Mouse (Mus musculus) ES-Bruce4 (cell line): ENCODE data around the gene Olfr1136. TPM values are rescaled to one million over a fixed set of nuclear protein-coding genes. Genes with fewer than 3 reads are reported as not detected.

Experiments
- H3K27ac ChIP-seq: 2 replicates; pipeline ENCODE4 v1.5.1; 2012; ENCODE audit warnings: low read length, inconsistent platforms; ENCODE audit not compliant: insufficient read depth
- H3K27me3 ChIP-seq: 2 replicates; pipeline ENCODE4 v1.6.1; 2012; ENCODE audit warnings: mild to moderate bottlenecking, low read length, inconsistent platforms; ENCODE audit not compliant: control insufficient read depth, poor library complexity, insufficient read depth, severe bottlenecking
- H3K36me3 ChIP-seq: 2 replicates; pipeline ENCODE4 v1.6.1; 2012; ENCODE audit warnings: inconsistent platforms, mild to moderate bottlenecking, low read length, moderate library complexity; ENCODE audit not compliant: control insufficient read depth, poor library complexity, insufficient read depth, severe bottlenecking
- H3K4me1 ChIP-seq: one replicate; pipeline ENCODE4 v1.8.1; 2011; ENCODE audit warnings: low read length; ENCODE audit not compliant: control insufficient read depth, insufficient read depth
- H3K4me3 ChIP-seq: 2 replicates; pipeline ENCODE4 v1.5.1; 2011; ENCODE audit warnings: low read depth, mild to moderate bottlenecking, low read length
- H3K9ac ChIP-seq: 2 replicates; pipeline ENCODE4 v1.6.1; 2012; ENCODE audit warnings: low read depth, mild to moderate bottlenecking, inconsistent platforms; ENCODE audit not compliant: poor library complexity, severe bottlenecking
- H3K9me3 ChIP-seq: replicated peaks from 2 replicates; pipeline ENCODE4 v1.6.1; 2012; ENCODE audit warnings: mild to moderate bottlenecking, low read length, inconsistent platforms; ENCODE audit not compliant: control insufficient read depth, poor library complexity, insufficient read depth, severe bottlenecking
- CTCF ChIP-seq: IDR thresholded peaks from one replicate; pipeline ENCODE4 v1.8.1; 2011; ENCODE audit warnings: low read depth, low read length
- EP300 ChIP-seq: IDR thresholded peaks from 2 replicates; pipeline ENCODE4 v1.6.1; 2011; ENCODE audit warnings: low read depth, low read length; ENCODE audit not compliant: insufficient read depth
- POLR2A ChIP-seq: IDR thresholded peaks from one replicate; pipeline ENCODE4 v1.8.1; 2011; ENCODE audit warnings: low read length; ENCODE audit not compliant: insufficient read depth
- polyA plus RNA-seq: library from polyadenylated mRNA; stranded (reverse); fragments of >200 nt; gene quantifications from 2 replicates; pipeline ENCODE4 v1.2.4, GENCODE M21; 2011; ENCODE audit warnings: low read depth; ENCODE audit not compliant: missing spikeins, insufficient read depth, insufficient read length

Olfr1136 gene
- not detected in 2 replicates for polyA plus RNA-seq

DNA sequence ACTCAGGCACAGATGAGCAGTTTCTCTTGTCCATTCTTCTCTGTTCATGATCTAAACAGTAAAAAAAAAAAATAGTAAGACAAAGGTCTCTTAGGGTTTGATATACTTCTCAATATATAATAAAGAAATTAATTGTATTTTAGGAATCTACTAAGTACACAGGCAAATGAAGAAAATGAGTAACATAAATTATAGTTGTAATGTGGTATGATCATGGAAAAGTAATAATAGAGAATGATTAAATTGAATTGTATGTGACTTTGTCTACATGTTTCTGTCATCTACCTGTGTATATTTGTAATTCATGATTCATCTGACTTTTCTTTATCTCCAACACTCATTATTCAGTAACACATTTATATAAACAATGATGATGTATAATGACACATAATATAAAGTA lies at the start of gene Olfr1136:
Gene Olfr1136, minus strand, starts transcription at position 101 of the 400 bp plus-strand sequence.
- Histone ChIP-seq H3K4me1 (no peaks in the 10 kb centered on the region), H3K9ac (no peak within 1 kb of the TSS), H3K9me3 (no peaks in the 10 kb centered on the region), H3K4me3 (no peak within 1 kb of the TSS), H3K27me3 (no peaks in the 10 kb centered on the region), H3K36me3 (no peaks in the 10 kb centered on the region), H3K27ac (no peak within 1 kb of the TSS)
- no peak for TF ChIP-seq EP300
- TF ChIP-seq POLR2A, result no peak
- TF ChIP-seq CTCF, result no peak

DNA sequence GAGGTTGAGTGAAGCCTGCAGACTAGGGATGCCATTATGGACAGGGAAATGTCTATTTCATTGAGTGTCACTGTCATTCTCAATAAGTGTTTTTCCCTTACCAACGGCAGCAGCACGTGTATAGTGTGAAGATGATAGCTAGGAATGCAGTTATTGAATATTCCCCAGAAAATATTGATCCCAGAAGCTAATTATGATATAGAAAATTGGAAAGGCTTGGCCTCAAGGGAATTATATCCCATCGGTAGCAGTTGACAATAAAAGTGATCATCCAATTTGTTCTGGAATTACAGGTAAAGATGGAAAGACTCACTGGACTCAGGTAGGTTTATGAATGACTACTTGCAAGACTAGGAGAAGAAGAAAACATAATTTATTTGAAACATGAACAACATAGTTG lies 49.7 kb upstream of the Olfr1136 start, which contains the start of gene Olfr1140:
Gene Olfr1140, plus strand, starts transcription at position 301 of the 400 bp plus-strand sequence.
- H3K27ac ChIP-seq, result no peak within 1 kb of the TSS
- H3K27me3 ChIP-seq, result no peaks in the 10 kb centered on the region
- H3K4me1 ChIP-seq, result no peaks in the 10 kb centered on the region
- no peaks in the 10 kb centered on the region for H3K36me3 ChIP-seq
- H3K9me3 ChIP-seq, result no peaks in the 10 kb centered on the region
- H3K9ac ChIP-seq, result no peak within 1 kb of the TSS
- TF ChIP-seq CTCF, result no peak
- TF ChIP-seq EP300, result no peak
- H3K4me3 ChIP-seq, result no peak within 1 kb of the TSS

DNA sequence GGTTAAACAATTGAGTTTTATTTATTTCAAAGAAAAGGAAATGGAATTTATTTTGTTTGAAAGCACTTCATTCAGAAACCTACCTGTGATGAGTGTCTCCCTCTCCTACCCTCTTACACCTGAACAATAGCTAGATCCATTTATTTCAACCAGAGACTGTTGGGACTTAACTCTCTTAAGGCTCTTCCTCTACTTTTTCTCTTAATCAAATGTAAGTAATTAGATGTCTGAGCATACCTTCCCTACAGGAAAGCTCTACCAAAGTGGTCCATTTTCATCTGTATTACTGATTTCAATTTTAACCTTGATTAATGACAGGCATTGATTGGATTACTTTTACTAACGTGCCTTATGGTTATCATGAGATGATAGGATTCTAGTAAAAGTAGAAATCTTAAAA lies 46.1 kb upstream of the Olfr1136 start, which contains the start of gene Olfr1138:
Gene Olfr1138, minus strand, starts transcription at position 101 of the 400 bp plus-strand sequence.
- no peaks in the 10 kb centered on the region for H3K4me1 ChIP-seq
- no peaks in the 10 kb centered on the region for H3K27me3 ChIP-seq
- no peaks in the 10 kb centered on the region for H3K36me3 ChIP-seq
- H3K9ac ChIP-seq, result no peak within 1 kb of the TSS
- no peak within 1 kb of the TSS for H3K4me3 ChIP-seq
- no peak for TF ChIP-seq POLR2A
- TF ChIP-seq EP300, result no peak
- no peak for TF ChIP-seq CTCF
- H3K27ac ChIP-seq, result no peak within 1 kb of the TSS
- no peaks in the 10 kb centered on the region for H3K9me3 ChIP-seq

DNA sequence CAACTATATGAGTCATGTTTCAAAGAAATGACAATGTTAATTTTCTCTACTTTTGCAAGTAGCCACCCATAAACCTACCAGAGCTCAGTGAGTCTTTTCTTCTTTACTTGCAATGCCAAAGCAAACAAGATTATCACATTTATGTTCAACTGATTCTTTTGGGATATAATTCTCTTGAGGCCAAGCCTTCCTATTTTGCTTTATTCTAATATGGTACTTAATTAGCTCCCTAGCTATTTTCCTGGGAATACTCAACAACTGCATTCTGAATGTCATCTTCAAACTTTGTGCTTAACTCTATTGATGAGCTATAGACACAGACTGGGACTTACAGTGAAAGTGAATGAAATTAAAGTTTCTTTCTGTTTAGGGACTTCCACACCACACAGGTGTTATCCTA lies 19.3 kb upstream of the Olfr1136 start, which contains the start of gene Olfr1137:
Gene Olfr1137, minus strand, starts transcription at position 101 of the 400 bp plus-strand sequence.
- Histone ChIP-seq H3K36me3 (no peaks in the 10 kb centered on the region), H3K27me3 (no peaks in the 10 kb centered on the region)

DNA sequence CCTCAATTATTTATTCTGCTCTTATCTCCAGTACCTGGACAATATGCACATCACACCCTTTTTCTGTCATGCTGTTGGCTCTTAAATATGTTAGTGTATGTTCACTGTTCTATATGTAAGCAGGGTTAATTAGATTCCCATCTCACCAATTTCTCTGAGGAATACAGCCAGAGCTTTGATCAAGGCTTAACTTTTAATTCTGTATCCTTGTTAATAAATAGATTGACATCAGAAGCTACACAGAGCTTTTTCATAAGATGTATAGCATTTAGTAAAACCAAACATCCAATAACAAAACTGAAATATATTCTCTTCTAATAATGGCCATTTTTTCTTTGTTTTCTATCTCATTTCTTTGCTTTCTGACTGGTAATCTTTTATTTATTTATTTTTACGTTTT lies 20.2 kb downstream of the Olfr1136 start, which contains the start of gene Olfr1135:
Gene Olfr1135, minus strand, starts transcription at position 101 of the 400 bp plus-strand sequence.
- H3K4me3 ChIP-seq, result no peak within 1 kb of the TSS
- H3K9ac ChIP-seq, result no peak within 1 kb of the TSS
- H3K27me3 ChIP-seq, result no peaks in the 10 kb centered on the region
- TF ChIP-seq EP300 (no peak), POLR2A (no peak), CTCF (no peak)
- no peaks in the 10 kb centered on the region for H3K9me3 ChIP-seq
- no peak within 1 kb of the TSS for H3K27ac ChIP-seq
- no peaks in the 10 kb centered on the region for H3K4me1 ChIP-seq
- no peaks in the 10 kb centered on the region for H3K36me3 ChIP-seq

More for the DNA sequence above, 19.3 kb upstream of the Olfr1136 start, which contains the start of gene Olfr1137:
- H3K9me3 ChIP-seq, result no peaks in the 10 kb centered on the region
- no peak within 1 kb of the TSS for H3K4me3 ChIP-seq
- H3K4me1 ChIP-seq, result no peaks in the 10 kb centered on the region
- H3K27ac ChIP-seq, result no peak within 1 kb of the TSS
- no peak within 1 kb of the TSS for H3K9ac ChIP-seq
- no peak for TF ChIP-seq EP300
- TF ChIP-seq CTCF, result no peak
- TF ChIP-seq POLR2A, result no peak

DNA sequence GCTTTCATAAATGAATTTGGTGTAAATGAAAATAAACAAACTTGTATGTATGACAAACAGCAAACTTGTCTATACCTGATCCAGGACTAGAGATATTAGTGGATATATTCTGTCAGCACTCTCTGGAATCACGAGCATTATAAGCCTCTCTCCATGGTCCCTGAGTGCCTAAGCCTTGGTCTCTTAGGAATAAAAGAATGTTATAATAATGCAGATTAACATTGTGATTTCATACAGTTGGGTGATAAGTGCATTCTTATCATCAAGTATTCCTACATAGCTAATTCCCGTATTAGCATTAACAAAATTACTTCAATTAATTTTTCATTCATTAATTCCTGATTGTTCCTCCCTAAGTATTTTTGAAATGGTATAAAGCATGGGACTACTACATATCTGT lies 35.4 kb downstream of the Olfr1136 start, which contains the start of gene Olfr1134:
Gene Olfr1134, minus strand, starts transcription at position 101 of the 400 bp plus-strand sequence.
- Histone ChIP-seq H3K27me3 (no peaks in the 10 kb centered on the region), H3K36me3 (no peaks in the 10 kb centered on the region), H3K9me3 (no peaks in the 10 kb centered on the region), H3K27ac (no peak within 1 kb of the TSS), H3K4me1 (no peaks in the 10 kb centered on the region), H3K9ac (no peak within 1 kb of the TSS), H3K4me3 (no peak within 1 kb of the TSS)
- TF ChIP-seq CTCF, result no peak
- no peak for TF ChIP-seq EP300
- TF ChIP-seq POLR2A, result no peak
